Comparison of ENCODE assay signal across 9 mouse cellular contexts in genomic region chr3:126998742-126999112, GRCm38 (mm10).
DNase-seq lines count a peak whose midpoint lies in the region; ATAC-seq lines count a peak whose summit lies in the region.
"Had no signal": no experiment of that assay in that cellular context is flagged by ENCODE, and none has a peak within 500 bp of the region (broad histone marks: within the 10 kb centered on the region; RNA-seq: fewer than 3 reads in every experiment).

No protein-coding gene starts in this region.

- DNase-seq in heart, postnatal 25 days (ENCODE audit: low spot score): no peak
- DNase-seq in embryonic facial prominence, embryonic 10.5 days (ENCODE audit: low spot score): no peak
- no peak for DNase-seq in hindbrain, embryonic 14.5 days (ENCODE audit: low spot score)
- DNase-seq in thymus, postnatal 14 days: no peak
- no peak for DNase-seq in thymus, postnatal 10 days (ENCODE audit: low spot score in 2 of 2)
- DNase-seq in gastrocnemius, adult 8-10 months (ENCODE audit: low spot score in 2 of 2): no peak

- H3K27ac ChIP-seq in heart, embryonic 16.5 days (ENCODE audit: low read length): no peak overlapping the region
- peak overlapping the region; percentile 84 for H3K27ac ChIP-seq in embryonic facial prominence, embryonic 10.5 days (replicated peaks)
- peak overlapping the region; percentile 70 for H3K27ac ChIP-seq in hindbrain, embryonic 14.5 days
- peak overlapping the region; percentile 76 for H3K27ac ChIP-seq in midbrain, embryonic 15.5 days
- H3K27ac ChIP-seq: liver, embryonic 15.5 days had no signal

- no peaks in the 10 kb centered on the region for H3K4me1 ChIP-seq in heart, embryonic 16.5 days (ENCODE audit: control insufficient read depth, insufficient read depth, low read length)
- H3K4me1 ChIP-seq in embryonic facial prominence, embryonic 10.5 days: peaks cover 25% of the 10 kb centered on the region
- H3K4me1 ChIP-seq in hindbrain, embryonic 14.5 days (replicated peaks; ENCODE audit: control insufficient read depth, insufficient read depth, low read length): peaks cover 31% of the 10 kb centered on the region
- peaks cover 35% of the 10 kb centered on the region for H3K4me1 ChIP-seq in midbrain, embryonic 15.5 days
- H3K4me1 ChIP-seq: liver, embryonic 15.5 days had no signal

- no peaks in the 10 kb centered on the region for H3K9me3 ChIP-seq in heart, embryonic 16.5 days (replicated peaks; ENCODE audit: control insufficient read depth, low read length)
- H3K9me3 ChIP-seq in embryonic facial prominence, embryonic 10.5 days: no peaks in the 10 kb centered on the region
- H3K9me3 ChIP-seq in hindbrain, embryonic 14.5 days (ENCODE audit: control insufficient read depth, low read length): no peaks in the 10 kb centered on the region
- H3K9me3 ChIP-seq in midbrain, embryonic 15.5 days: no peaks in the 10 kb centered on the region
- H3K9me3 ChIP-seq: liver, embryonic 15.5 days had no signal

- peaks cover 2% of the 10 kb centered on the region; the same call in 1 of the 2 replicates for H3K36me3 ChIP-seq in heart, embryonic 16.5 days (ENCODE audit: control insufficient read depth, insufficient read depth)
- no peaks in the 10 kb centered on the region for H3K36me3 ChIP-seq in embryonic facial prominence, embryonic 10.5 days (replicated peaks)
- peaks cover 43% of the 10 kb centered on the region for H3K36me3 ChIP-seq in hindbrain, embryonic 14.5 days (replicated peaks; ENCODE audit: control insufficient read depth, insufficient read depth)
- 0 out of 2 replicates have a peak, but pooled peaks cover 3% of the 10 kb centered on the region for H3K36me3 ChIP-seq in midbrain, embryonic 15.5 days (replicated peaks)
- H3K36me3 ChIP-seq: liver, embryonic 15.5 days had no signal

- no peak overlapping the region for H3K9ac ChIP-seq in heart, embryonic 16.5 days (ENCODE audit: low read length)
- 0 out of 2 replicates have a peak overlapping the region, but pooled peaks have one; percentile 22 for H3K9ac ChIP-seq in hindbrain, embryonic 14.5 days
- no peak overlapping the region for H3K9ac ChIP-seq in midbrain, embryonic 15.5 days
- H3K9ac ChIP-seq: liver, embryonic 15.5 days had no signal

- intact Hi-C loops in heart, postnatal 25 days (cut with DNase I): no loop called here

- no peaks in the 10 kb centered on the region for H3K27me3 ChIP-seq in heart, embryonic 16.5 days (ENCODE audit: control insufficient read depth, insufficient read depth, low read length)
- H3K27me3 ChIP-seq in embryonic facial prominence, embryonic 10.5 days (replicated peaks; ENCODE audit: low read depth, poor library complexity, severe bottlenecking): no peaks in the 10 kb centered on the region
- H3K27me3 ChIP-seq in hindbrain, embryonic 14.5 days (ENCODE audit: control insufficient read depth, insufficient read depth, low read length): no peaks in the 10 kb centered on the region
- no peaks in the 10 kb centered on the region for H3K27me3 ChIP-seq in midbrain, embryonic 15.5 days (replicated peaks)

- H3K4me3 ChIP-seq in heart, embryonic 16.5 days (ENCODE audit: low read length): peak overlapping the region; percentile 2; the same call in 1 of the 2 replicates
- peak overlapping the region; percentile 53 for H3K4me3 ChIP-seq in embryonic facial prominence, embryonic 10.5 days
- H3K4me3 ChIP-seq in hindbrain, embryonic 14.5 days (replicated peaks; ENCODE audit: low read length): no peak overlapping the region
- no peak overlapping the region for H3K4me3 ChIP-seq in midbrain, embryonic 15.5 days
- H3K4me3 ChIP-seq: liver, embryonic 15.5 days had no signal

- peak overlapping the region; percentile 28 for H3K4me2 ChIP-seq in heart, embryonic 16.5 days (ENCODE audit: low read depth, low read length)
- H3K4me2 ChIP-seq in hindbrain, embryonic 14.5 days (replicated peaks): peak overlapping the region; percentile 46
- peak overlapping the region; percentile 30 for H3K4me2 ChIP-seq in midbrain, embryonic 15.5 days

- no peak; the same call in 1 of the 2 replicates for ATAC-seq in heart, embryonic 16.5 days (replicated peaks; ENCODE audit: extremely low read depth, insufficient read depth, low FRiP score)
- 0 out of 2 replicates have a peak, but pooled peaks have one; percentile 23 for ATAC-seq in hindbrain, embryonic 14.5 days (ENCODE audit: low FRiP score)
- peak; percentile 47; the same call in 1 of the 2 replicates for ATAC-seq in midbrain, embryonic 15.5 days (replicated peaks)

- WGBS in heart, embryonic 16.5 days: 22% methylated on average over 6 of the region's 8 CpGs
- whole genome bisulfite sequencing in embryonic facial prominence, embryonic 10.5 days: 5% methylated on average over 8 of the region's 8 CpGs
- 6% methylated on average over 8 of the region's 8 CpGs for WGBS in hindbrain, embryonic 14.5 days
- 5% methylated on average over 8 of the region's 8 CpGs for WGBS in midbrain, embryonic 15.5 days

Comparison
In these comparisons a context has a peak if more than half of its experiments do, and no peak if none do; other contexts are left out.
1. H3K4me3 ChIP-seq: peak in heart, embryonic 16.5 days (single experiment) and embryonic facial prominence, embryonic 10.5 days (single experiment); none in hindbrain, embryonic 14.5 days (single experiment) and midbrain, embryonic 15.5 days (single experiment).
2. Peak in every context shown above with its lines, with median percentiles within 50 percentile points of each other: H3K4me2 ChIP-seq.